Mouse (Mus musculus) heart, embryonic 12.5 days (tissue): ENCODE data around the gene Zfp382. TPM values are rescaled to one million over a fixed set of nuclear protein-coding genes. Genes with fewer than 3 reads are reported as not detected.
"Not testable (repeated sequence)": the region's sequence is repeated elsewhere in the genome, so short reads cannot be mapped to it uniquely, and the experiment has no call there.

Experiments
- ATAC-seq: fragments of 200-750 bp; cut with Nextera tagmentation; 2 replicates; pipeline ENCODE4 v1.8.0; 2017; ENCODE audit warnings: moderate TSS enrichment, moderate library complexity; ENCODE audit not compliant: insufficient number of reproducible peaks, low FRiP score
- H3K27ac ChIP-seq: fragments of 300-500 bp; sonication (generic); 2 replicates; pipeline ENCODE4 v1.5.1; 2016; ENCODE audit warnings: mild to moderate bottlenecking, moderate library complexity; ENCODE audit not compliant: poor library complexity, severe bottlenecking
- H3K27me3 ChIP-seq: fragments of 300-500 bp; sonication (generic); replicated peaks from 2 replicates; pipeline ENCODE4 v1.6.1; 2016; ENCODE audit warnings: mild to moderate bottlenecking, moderate library complexity
- H3K36me3 ChIP-seq: fragments of 300-500 bp; sonication (generic); 2 replicates; pipeline ENCODE4 v1.6.1; 2016; ENCODE audit warnings: mild to moderate bottlenecking, moderate library complexity
- H3K4me1 ChIP-seq: fragments of 300-500 bp; sonication (generic); replicated peaks from 2 replicates; pipeline ENCODE4 v1.6.1; 2016; ENCODE audit warnings: mild to moderate bottlenecking
- H3K4me2 ChIP-seq: fragments of 300-500 bp; sonication (generic); 2 replicates; pipeline ENCODE4 v1.6.1; 2016; ENCODE audit warnings: mild to moderate bottlenecking, moderate library complexity
- H3K4me3 ChIP-seq: fragments of 300-500 bp; sonication (generic); 2 replicates; pipeline ENCODE4 v1.5.1; 2016; ENCODE audit warnings: mild to moderate bottlenecking
- H3K9ac ChIP-seq: fragments of 300-500 bp; sonication (generic); 2 replicates; pipeline ENCODE4 v1.6.1; 2016; ENCODE audit warnings: mild to moderate bottlenecking, moderate library complexity
- H3K9me3 ChIP-seq: fragments of 300-500 bp; sonication (generic); replicated peaks from 2 replicates; pipeline ENCODE4 v1.6.1; 2016; ENCODE audit warnings: mild to moderate bottlenecking, moderate library complexity
- WGBS: fragments of 180-500 bp; shearing (Covaris S2); methylation state at CpG from one replicate; pipeline ENCODE4 v1.1.7; 2016; 5-methylcytosine and 5-hydroxymethylcytosine counted together
- polyA plus RNA-seq: library from polyadenylated mRNA; unstranded; fragments of >200 nt; fragmentation: Nextera tagmentation; extraction: Ambion mirVana; gene quantifications from 2 replicates; pipeline ENCODE4 v1.2.1, GENCODE M21; 2016

Gene Zfp382
- polyA plus RNA-seq, 1 experiment from 2014 or later: 11.6 TPM

- no peaks in the 10 kb centered on the region for H3K27me3 ChIP-seq
- H3K9me3 ChIP-seq: peaks cover 81% of the 10 kb centered on the region
- 85% methylated on average over 1 of the region's 1 CpGs for WGBS
- H3K4me1 ChIP-seq: no peaks in the 10 kb centered on the region
- H3K27ac ChIP-seq: no peak overlapping the region
- H3K4me2 ChIP-seq: no peak overlapping the region
- no peak overlapping the region for H3K4me3 ChIP-seq
- no peak overlapping the region for H3K9ac ChIP-seq
- H3K36me3 ChIP-seq: peaks cover 90% of the 10 kb centered on the region
- ATAC-seq: no peak
These were observed 32.3 kb downstream of the Zfp382 start for GRCm38 (mm10) chr7:30154040-30154439.

DNA sequence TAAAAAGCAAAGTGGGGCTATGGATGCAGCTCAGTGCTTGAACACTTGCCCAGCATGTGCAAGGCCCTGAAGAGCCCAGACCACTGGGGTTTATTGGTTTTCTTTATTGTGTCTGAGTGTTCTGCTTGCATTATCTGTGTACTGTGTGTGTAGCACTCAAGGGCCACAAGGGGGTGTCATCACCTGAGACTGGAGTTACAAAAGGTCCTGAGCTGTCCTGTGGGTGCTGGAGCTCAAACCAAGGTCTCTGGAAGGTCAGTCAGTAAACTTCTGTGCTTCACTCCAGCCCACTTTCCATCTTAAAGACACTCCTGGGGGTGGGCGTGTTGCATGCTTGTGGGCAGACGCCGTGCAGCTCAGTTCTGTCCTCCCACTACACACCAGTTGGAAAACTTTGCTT is 33.8 kb downstream of the Zfp382 start:
- H3K27ac ChIP-seq: no peak overlapping the region
- no peak for ATAC-seq
- 93% methylated on average over 3 of the region's 3 CpGs for WGBS

GRCm38 (mm10) chr7:30163113-30163512 is 41.4 kb downstream of the Zfp382 start:
- Histone ChIP-seq H3K4me3 (no peak overlapping the region), H3K9me3 (peaks cover 59% of the 10 kb centered on the region), H3K27me3 (no peaks in the 10 kb centered on the region), H3K27ac (no peak overlapping the region), H3K36me3 (peaks cover 90% of the 10 kb centered on the region), H3K9ac (no peak overlapping the region), H3K4me2 (no peak overlapping the region), H3K4me1 (peaks cover 11% of the 10 kb centered on the region)
- ATAC-seq: no peak
- WGBS: 95% methylated on average over 5 of the region's 5 CpGs

More for the DNA sequence above, 33.8 kb downstream of the Zfp382 start:
- no peak overlapping the region for H3K4me3 ChIP-seq
- no peak overlapping the region for H3K9ac ChIP-seq
- peaks cover 87% of the 10 kb centered on the region for H3K36me3 ChIP-seq
- no peaks in the 10 kb centered on the region for H3K4me1 ChIP-seq
- H3K4me2 ChIP-seq: no peak overlapping the region
- peaks cover 78% of the 10 kb centered on the region for H3K9me3 ChIP-seq
- no peaks in the 10 kb centered on the region for H3K27me3 ChIP-seq

DNA sequence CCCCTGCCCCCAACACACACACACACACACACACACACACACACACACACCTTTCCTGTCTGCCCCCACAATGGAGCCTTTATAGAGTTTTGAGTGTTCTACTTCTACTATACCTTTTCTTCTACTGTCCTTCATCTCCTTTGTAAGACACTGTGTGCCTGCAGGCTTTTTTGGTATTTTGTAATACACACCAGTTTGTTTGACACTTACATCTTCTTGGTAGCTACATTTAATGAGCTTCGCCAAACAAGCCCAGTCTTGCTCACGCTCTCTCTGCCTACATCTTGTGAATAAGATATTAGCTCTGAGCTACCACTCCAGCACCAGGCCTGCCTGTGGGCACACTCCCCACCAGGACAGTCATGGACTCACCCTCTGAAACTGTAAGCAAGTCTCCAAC is 43.0 kb downstream of the Zfp382 start:
- Histone ChIP-seq H3K9me3 (peaks cover 44% of the 10 kb centered on the region), H3K27ac (no peak overlapping the region), H3K4me3 (no peak overlapping the region), H3K4me2 (no peak overlapping the region), H3K27me3 (no peaks in the 10 kb centered on the region), H3K4me1 (peaks cover 16% of the 10 kb centered on the region), H3K9ac (no peak overlapping the region), H3K36me3 (peaks cover 73% of the 10 kb centered on the region)
- WGBS: 99% methylated on average over 2 of the region's 2 CpGs
- ATAC-seq: no peak

DNA sequence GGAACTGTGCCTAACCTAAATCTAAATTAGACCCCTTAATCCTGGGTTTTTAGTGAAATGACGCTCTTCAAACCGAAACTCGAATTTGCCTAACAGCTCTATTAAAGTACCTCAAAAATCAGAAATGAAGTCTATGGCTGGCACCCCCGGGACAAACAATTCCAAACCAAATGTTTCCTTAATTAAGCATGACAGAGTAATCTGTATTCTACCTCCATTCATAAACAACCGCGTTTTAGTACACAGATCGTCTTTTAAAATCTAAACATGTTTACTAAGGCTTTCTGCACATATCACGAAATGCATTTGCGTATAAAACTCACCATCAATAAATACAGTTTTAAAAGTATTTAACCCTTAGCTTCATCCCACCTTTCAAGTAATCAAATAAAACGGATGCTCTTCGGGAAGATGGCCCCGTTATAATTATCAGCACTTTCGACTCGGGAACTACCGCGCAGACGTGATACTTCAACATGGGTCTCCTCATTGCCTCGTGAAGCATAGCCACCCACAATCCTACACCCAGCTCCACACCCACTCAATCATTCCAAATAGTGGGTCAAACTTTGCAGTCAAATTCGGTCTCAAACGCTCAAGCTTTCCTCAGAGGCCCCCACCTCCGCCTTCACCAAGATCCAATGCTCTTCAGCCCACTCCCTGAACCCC is 47.3 kb downstream of the Zfp382 start:
- peak; percentile 22 for ATAC-seq
- 2% methylated on average over 21 of the region's 21 CpGs for WGBS

GRCm38 (mm10) chr7:30169583-30170282 is 48.0 kb downstream of the Zfp382 start, which contains the start of gene Zfp146:
Gene Zfp146 (minus strand): TSS chr7:30169750.
- H3K9me3 ChIP-seq: peaks cover 7% of the 10 kb centered on the region
- H3K27ac ChIP-seq: peak within 1 kb of the TSS; percentile 94
- peaks cover 22% of the 10 kb centered on the region for H3K4me1 ChIP-seq
- peak within 1 kb of the TSS; percentile 69 for H3K4me2 ChIP-seq
- under 1% methylated on average over 36 of the region's 36 CpGs for WGBS
- ATAC-seq: peak; percentile 98
- peak within 1 kb of the TSS; percentile 94 for H3K9ac ChIP-seq
- no peaks in the 10 kb centered on the region for H3K27me3 ChIP-seq
- H3K4me3 ChIP-seq: peak within 1 kb of the TSS; percentile 87
- H3K36me3 ChIP-seq: peaks cover 34% of the 10 kb centered on the region

More for the DNA sequence above, 47.3 kb downstream of the Zfp382 start:
- peaks cover 22% of the 10 kb centered on the region for H3K4me1 ChIP-seq
- peak overlapping the region; percentile 69 for H3K4me2 ChIP-seq
- no peaks in the 10 kb centered on the region for H3K27me3 ChIP-seq
- peak overlapping the region; percentile 94 for H3K9ac ChIP-seq
- H3K9me3 ChIP-seq: peaks cover 11% of the 10 kb centered on the region
- peak overlapping the region; percentile 87 for H3K4me3 ChIP-seq
- H3K36me3 ChIP-seq: peaks cover 39% of the 10 kb centered on the region
- peak overlapping the region; percentile 94 for H3K27ac ChIP-seq

DNA sequence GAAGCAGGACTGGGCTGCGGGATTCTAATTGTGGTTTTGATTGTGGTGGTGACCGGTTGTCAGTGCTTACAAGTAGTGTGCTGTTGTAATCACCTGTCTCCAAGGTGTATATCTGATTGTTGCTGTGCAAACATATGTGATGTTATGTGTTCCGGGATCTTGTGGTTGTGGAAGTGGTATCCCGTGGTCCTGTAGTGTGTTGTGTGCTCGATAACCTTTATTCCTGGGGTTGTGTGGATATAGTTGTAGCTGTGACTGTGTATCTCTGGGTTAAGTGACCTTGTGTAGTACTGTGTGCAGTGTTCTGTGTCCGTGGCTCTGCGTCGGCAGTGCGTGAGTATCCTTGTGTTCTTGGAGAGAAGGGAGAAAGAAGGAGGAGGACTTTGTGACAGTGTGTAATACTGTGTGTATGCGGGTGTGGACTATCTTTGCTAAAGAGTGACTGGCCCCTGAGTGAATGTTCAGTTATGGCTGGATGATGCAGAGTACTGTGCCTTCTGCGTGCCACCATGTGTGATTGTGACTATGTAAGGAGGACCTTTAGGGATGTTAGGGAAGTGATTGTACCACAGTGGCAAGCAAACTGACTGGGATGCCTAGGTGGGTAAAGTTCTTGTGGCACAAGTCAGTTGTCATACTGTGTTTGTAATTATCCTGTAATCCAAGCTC is 48.7 kb downstream of the Zfp382 start:
- 23% methylated on average over 11 of the region's 11 CpGs for WGBS
- no peaks in the 10 kb centered on the region for H3K27me3 ChIP-seq
- peak overlapping the region; percentile 87 for H3K4me3 ChIP-seq
- peaks cover 3% of the 10 kb centered on the region; the same call in 1 of the 2 replicates for H3K9me3 ChIP-seq
- peak overlapping the region; percentile 94 for H3K9ac ChIP-seq
- peak overlapping the region; percentile 69 for H3K4me2 ChIP-seq
- H3K4me1 ChIP-seq: peaks cover 22% of the 10 kb centered on the region
- 0 out of 2 replicates have a peak overlapping the region, but pooled peaks have one; percentile 94 for H3K27ac ChIP-seq
- H3K36me3 ChIP-seq: peaks cover 27% of the 10 kb centered on the region
- ATAC-seq: peak; percentile 14; the same call in 1 of the 2 replicates

DNA sequence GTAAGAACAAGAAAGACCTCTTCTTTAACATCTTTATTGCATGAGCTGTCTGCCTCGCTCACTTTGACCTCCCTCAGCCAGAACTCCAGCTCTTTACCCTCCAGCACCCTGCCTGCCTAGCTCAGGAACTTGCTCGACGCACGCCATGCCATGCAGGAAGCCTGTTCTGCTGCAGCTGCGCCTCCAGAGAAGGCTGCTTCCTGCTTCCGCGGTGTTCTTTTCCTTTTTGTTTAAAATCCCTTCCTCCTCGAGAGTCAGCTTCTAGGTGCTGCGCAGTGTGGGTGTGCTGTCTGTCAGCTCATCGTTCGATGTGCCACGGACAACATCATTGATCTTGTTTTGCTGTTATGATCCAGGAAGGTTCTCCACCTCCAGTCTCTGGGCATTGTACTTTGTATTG is 54.7 kb downstream of the Zfp382 start:
- WGBS: 76% methylated on average over 12 of the region's 12 CpGs
- Histone ChIP-seq H3K4me1 (no peaks in the 10 kb centered on the region), H3K27me3 (no peaks in the 10 kb centered on the region), H3K9me3 (no peaks in the 10 kb centered on the region), H3K4me2 (no peak overlapping the region), H3K36me3 (peaks cover 33% of the 10 kb centered on the region), H3K27ac (no peak overlapping the region), H3K9ac (no peak overlapping the region), H3K4me3 (no peak overlapping the region)
- ATAC-seq: no peak

- Histone ChIP-seq H3K27ac (no peak overlapping the region), H3K4me2 (no peak overlapping the region), H3K9ac (no peak overlapping the region), H3K4me3 (no peak overlapping the region), H3K36me3 (peaks cover 33% of the 10 kb centered on the region), H3K4me1 (no peaks in the 10 kb centered on the region), H3K27me3 (no peaks in the 10 kb centered on the region), H3K9me3 (no peaks in the 10 kb centered on the region)
- no peak for ATAC-seq
- 54% methylated on average over 11 of the region's 11 CpGs for WGBS
These were observed 56.5 kb downstream of the Zfp382 start for GRCm38 (mm10) chr7:30178256-30178655.

DNA sequence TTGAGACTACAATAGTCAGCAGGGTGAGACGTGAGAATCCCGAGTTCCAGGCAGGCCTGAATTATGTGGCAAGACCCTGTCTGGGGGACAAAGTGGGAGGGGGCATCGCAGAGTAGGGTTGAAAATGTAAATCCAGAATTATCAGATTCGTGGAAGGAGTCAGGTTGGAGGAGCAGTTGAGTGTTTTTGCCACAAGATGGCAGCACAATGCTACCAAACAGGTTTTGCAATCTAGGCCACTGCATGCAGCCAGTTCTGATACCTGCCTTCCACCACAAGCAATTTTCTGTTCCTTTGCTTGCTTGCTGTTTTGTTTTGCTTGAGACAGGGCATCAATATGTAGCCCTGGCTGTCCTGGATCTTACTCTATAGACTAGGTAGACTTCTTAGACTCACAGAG is 59.6 kb downstream of the Zfp382 start:
- H3K9ac ChIP-seq: no peak overlapping the region
- no peaks in the 10 kb centered on the region for H3K27me3 ChIP-seq
- peaks cover 36% of the 10 kb centered on the region for H3K36me3 ChIP-seq
- H3K9me3 ChIP-seq: no peaks in the 10 kb centered on the region
- ATAC-seq: no peak
- H3K4me1 ChIP-seq: peaks cover 22% of the 10 kb centered on the region
- no peak overlapping the region for H3K4me2 ChIP-seq
- 3% methylated on average over 4 of the region's 4 CpGs for whole genome bisulfite sequencing
- H3K4me3 ChIP-seq: no peak overlapping the region
- no peak overlapping the region for H3K27ac ChIP-seq

GRCm38 (mm10) chr7:30181929-30182328 is 60.2 kb downstream of the Zfp382 start:
- H3K9ac ChIP-seq, ATAC-seq, H3K4me2 ChIP-seq, H3K27me3 ChIP-seq, H3K27ac ChIP-seq, H3K4me3 ChIP-seq, H3K9me3 ChIP-seq: not testable (repeated sequence)
- whole genome bisulfite sequencing: 91% methylated on average over 10 of the region's 10 CpGs
- Histone ChIP-seq H3K4me1 (peaks cover 22% of the 10 kb centered on the region), H3K36me3 (peaks cover 36% of the 10 kb centered on the region)
